8 mouse cellular contexts compared by ENCODE assay signal in genomic region chr13:67500084-67500719, GRCm38 (mm10). TPM values are rescaled to one million over a fixed set of nuclear protein-coding genes. Genes with fewer than 3 reads are reported as not detected.
DNase-seq lines count a peak whose midpoint lies in the region; ATAC-seq and TF ChIP-seq lines count a peak whose summit lies in the region.

Gene Zfp58 (minus strand): TSS chr13:67500555.

- peak within 1 kb of the TSS; percentile 75 for H3K4me2 ChIP-seq in heart, embryonic 11.5 days
- peak within 1 kb of the TSS; percentile 67 for H3K4me2 ChIP-seq in kidney, embryonic 16.5 days (replicated peaks; ENCODE audit: low read depth, low read length)
- H3K4me2 ChIP-seq in myocyte (ENCODE audit: low read depth), result peak within 1 kb of the TSS; percentile 80

- H3K4me1 ChIP-seq in erythroblast, embryonic 14.5 days (ENCODE audit: control insufficient read depth), result peaks cover 15% of the 10 kb centered on the region
- H3K4me1 ChIP-seq in heart, embryonic 11.5 days (ENCODE audit: control insufficient read depth, insufficient read depth, low read length), result 0 out of 2 replicates have a peak, but pooled peaks cover 3% of the 10 kb centered on the region
- H3K4me1 ChIP-seq in kidney, embryonic 16.5 days (ENCODE audit: insufficient read depth, low read length), result peaks cover 6% of the 10 kb centered on the region
- no peaks in the 10 kb centered on the region for H3K4me1 ChIP-seq in liver, adult 2 months (ENCODE audit: control insufficient read depth, insufficient read depth, low read length)

- no peaks in the 10 kb centered on the region for H3K9me3 ChIP-seq in erythroblast, embryonic 14.5 days (ENCODE audit: control insufficient read depth, low read length)
- no peaks in the 10 kb centered on the region for H3K9me3 ChIP-seq in heart, embryonic 11.5 days (replicated peaks; ENCODE audit: control insufficient read depth, low read length)
- H3K9me3 ChIP-seq in kidney, embryonic 16.5 days (ENCODE audit: low read length), result peaks cover 2% of the 10 kb centered on the region; the same call in 1 of the 2 replicates

- ATAC-seq in heart, embryonic 11.5 days (replicated peaks; ENCODE audit: insufficient number of reproducible peaks, low FRiP score, low TSS enrichment), result peak; percentile 90
- peak; percentile 95 for ATAC-seq in kidney, embryonic 16.5 days (ENCODE audit: low FRiP score, low TSS enrichment)

- peak; percentile 97 for DNase-seq in brain, embryonic 14.5 days (ENCODE audit: low read depth)
- DNase-seq in liver, adult 2 months (ENCODE audit: extremely low read depth, low read depth, low spot score), result peak; percentile 92
- DNase-seq in splenic B cell, adult 2 months (ENCODE audit: low read depth, low spot score), result peak; percentile 87

- H3K36me3 ChIP-seq in C2C12 (ENCODE audit: control insufficient read depth, insufficient read depth) (no peaks in the 10 kb centered on the region), myocyte (ENCODE audit: control insufficient read depth, insufficient read depth) (peaks cover under 1% of the 10 kb centered on the region)
- H3K36me3 ChIP-seq in erythroblast, embryonic 14.5 days (ENCODE audit: control insufficient read depth), result peaks cover 1% of the 10 kb centered on the region
- H3K36me3 ChIP-seq in heart, embryonic 11.5 days (ENCODE audit: control insufficient read depth, insufficient read depth, low read length), result peaks cover 5% of the 10 kb centered on the region; the same call in 1 of the 2 replicates
- H3K36me3 ChIP-seq in kidney, embryonic 16.5 days (ENCODE audit: insufficient read depth, low read length), result peaks cover 6% of the 10 kb centered on the region
- H3K36me3 ChIP-seq in liver, adult 2 months (ENCODE audit: control insufficient read depth, insufficient read depth, low read length), result peaks cover 9% of the 10 kb centered on the region
- no peaks in the 10 kb centered on the region for H3K36me3 ChIP-seq in splenic B cell, adult 2 months (ENCODE audit: control insufficient read depth, insufficient read depth, low read length, poor library complexity, severe bottlenecking)

- peaks cover 5% of the 10 kb centered on the region for H3K79me3 ChIP-seq in C2C12 (ENCODE audit: low read depth)

- no peak for TF ChIP-seq CTCF in C2C12 (IDR thresholded peaks at IDR 0.05; ENCODE audit: control insufficient read depth, insufficient read depth, insufficient read length)
- no peak for TF ChIP-seq CTCF in brain, embryonic 14.5 days (IDR thresholded peaks at IDR 0.05; ENCODE audit: borderline replicate concordance, extremely low read depth, insufficient read depth, insufficient read length)
- no peak for TF ChIP-seq CTCF in liver, adult 2 months (IDR thresholded peaks at IDR 0.05; ENCODE audit: low read depth, low read length)

- TF ChIP-seq POLR2A in brain, embryonic 14.5 days (IDR thresholded peaks at IDR 0.05; ENCODE audit: borderline replicate concordance, extremely low read depth, insufficient read depth, insufficient read length, poor library complexity, severe bottlenecking), result no peak
- no peak for TF ChIP-seq POLR2A in liver, adult 2 months (IDR thresholded peaks at IDR 0.05; ENCODE audit: extremely low read depth, insufficient read depth, low read length)
- peak; percentile 76 for TF ChIP-seq POLR2A in myocyte (IDR thresholded peaks at IDR 0.05; ENCODE audit: insufficient read length, low read depth)

- H3K79me2 ChIP-seq in C2C12 (ENCODE audit: control insufficient read depth, insufficient read depth), result peaks cover 10% of the 10 kb centered on the region
- peaks cover 3% of the 10 kb centered on the region; the same call in 1 of the 2 replicates for H3K79me2 ChIP-seq in liver, adult 2 months (ENCODE audit: control insufficient read depth, insufficient read depth, low read length)
- H3K79me2 ChIP-seq in myocyte (ENCODE audit: control insufficient read depth, insufficient read depth), result no peaks in the 10 kb centered on the region

- H3ac ChIP-seq in C2C12 (ENCODE audit: control insufficient read depth, insufficient read length, low read depth), result peak within 1 kb of the TSS; percentile 88
- peak within 1 kb of the TSS; percentile 61 for H3ac ChIP-seq in myocyte (ENCODE audit: control insufficient read depth, insufficient read length)

- no peaks in the 10 kb centered on the region for H3K27me3 ChIP-seq in C2C12 (ENCODE audit: control insufficient read depth, insufficient read depth, insufficient read length)
- H3K27me3 ChIP-seq in erythroblast, embryonic 14.5 days (ENCODE audit: control insufficient read depth), result no peaks in the 10 kb centered on the region
- H3K27me3 ChIP-seq in heart, embryonic 11.5 days (ENCODE audit: control insufficient read depth, insufficient read depth, low read length), result no peaks in the 10 kb centered on the region
- no peaks in the 10 kb centered on the region for H3K27me3 ChIP-seq in kidney, embryonic 16.5 days (ENCODE audit: insufficient read depth, low read length)
- H3K27me3 ChIP-seq in liver, adult 2 months (ENCODE audit: control insufficient read depth, insufficient read depth, low read length), result no peaks in the 10 kb centered on the region
- no peaks in the 10 kb centered on the region for H3K27me3 ChIP-seq in myocyte (ENCODE audit: control insufficient read depth, insufficient read depth, insufficient read length)
- no peaks in the 10 kb centered on the region for H3K27me3 ChIP-seq in splenic B cell, adult 2 months (ENCODE audit: control insufficient read depth, insufficient read depth, low read length, poor library complexity, severe bottlenecking)

- H3K4me3 ChIP-seq in C2C12 (ENCODE audit: insufficient read depth, poor library complexity, severe bottlenecking) (peak within 1 kb of the TSS; percentile 68), myocyte (peak within 1 kb of the TSS; percentile 78)
- H3K4me3 ChIP-seq in erythroblast, embryonic 14.5 days (replicated peaks), result peak within 1 kb of the TSS; percentile 86
- H3K4me3 ChIP-seq in heart, embryonic 11.5 days (ENCODE audit: low read depth, low read length), result peak within 1 kb of the TSS; percentile 69
- peak within 1 kb of the TSS; percentile 87 for H3K4me3 ChIP-seq in kidney, embryonic 16.5 days (ENCODE audit: low read length)
- peak within 1 kb of the TSS; percentile 76 for H3K4me3 ChIP-seq in liver, adult 2 months (ENCODE audit: insufficient read depth, low read depth, low read length)

- peak within 1 kb of the TSS; percentile 31; the same call in 1 of the 2 replicates for H3K27ac ChIP-seq in heart, embryonic 11.5 days (ENCODE audit: low read depth, low read length)
- peak within 1 kb of the TSS; percentile 62 for H3K27ac ChIP-seq in kidney, embryonic 16.5 days (ENCODE audit: low read length)
- H3K27ac ChIP-seq in liver, adult 2 months (replicated peaks; ENCODE audit: insufficient read depth, low read depth, low read length), result peak within 1 kb of the TSS; percentile 9; the same call in 1 of the 2 replicates

- WGBS in heart, embryonic 11.5 days (ENCODE audit: insufficient replicate concordance), result 1% methylated on average over 22 of the region's 22 CpGs
- under 1% methylated on average over 22 of the region's 22 CpGs for WGBS in kidney, embryonic 16.5 days
- under 1% methylated on average over 22 of the region's 22 CpGs for WGBS in liver, adult 2 months

- H3K9ac ChIP-seq in heart, embryonic 11.5 days (ENCODE audit: low read depth, low read length), result peak within 1 kb of the TSS; percentile 74
- peak within 1 kb of the TSS; percentile 82 for H3K9ac ChIP-seq in kidney, embryonic 16.5 days (replicated peaks; ENCODE audit: low read length)
- peak within 1 kb of the TSS; percentile 68 for H3K9ac ChIP-seq in liver, adult 2 months (ENCODE audit: low read depth, low read length)

TF ChIP-seq in C2C12, 6 proteins besides CTCF, POLR2A, EP300 and RAD21:
- TF ChIP-seq MYOG (IDR thresholded peaks at IDR 0.05; ENCODE audit: control insufficient read depth, extremely low read depth, insufficient read length) (no peak), CEBPB (IDR thresholded peaks at IDR 0.05; ENCODE audit: low read depth) (peak; percentile 33), MYOD1 (IDR thresholded peaks at IDR 0.05; ENCODE audit: control insufficient read depth, insufficient read length, low read depth) (no peak)
TF ChIP-seq in C2C12: peak in this region for 1.

TF ChIP-seq in myocyte, 11 proteins besides CTCF, POLR2A, EP300 and RAD21:
- TF ChIP-seq POLR2AphosphoS2 (IDR thresholded peaks at IDR 0.05; ENCODE audit: insufficient read length, low read depth) (peak; percentile 70), SRF (IDR thresholded peaks at IDR 0.05; ENCODE audit: control insufficient read depth, insufficient read length, low read depth) (peak; percentile 14), REST (IDR thresholded peaks at IDR 0.05; ENCODE audit: insufficient read depth, insufficient read length) (no peak), E2F4 (IDR thresholded peaks at IDR 0.05; ENCODE audit: insufficient read depth) (no peak)
TF ChIP-seq in myocyte: peak in this region for 2.

RNA-seq across cellular contexts. Expression of gene Zfp58, which starts in this region (rescaled TPM):
- polyA plus RNA-seq in C2C12 (2012; fragmentation: generic; extraction: Trizol) (1.3 TPM), myocyte (2012; fragmentation: generic; extraction: Trizol) (1.6 TPM)
- 5.4 and 5.6 TPM in 2 replicates for polyA plus RNA-seq in brain, embryonic 14.5 days (2012; rRNA removed)
- 0.02 TPM in 1 of 2 replicates, not detected in the other for polyA plus RNA-seq in erythroblast, embryonic 14.5 days (2012)
- polyA plus RNA-seq in heart, embryonic 11.5 days (2014; fragmentation: Nextera tagmentation; extraction: Ambion mirVana), result 9.3 and 10.7 TPM in 2 replicates
- polyA plus RNA-seq in kidney, embryonic 16.5 days (2015; fragmentation: Nextera tagmentation; extraction: Ambion mirVana), result 14.4 and 15.2 TPM in 2 replicates
- 3.8 and 5.2 TPM in 2 replicates for total RNA-seq in liver, adult 2 months (2014; rRNA removed)
- polyA plus RNA-seq in liver, adult 2 months (2012; rRNA removed), result 0.56 and 0.68 TPM in 2 replicates

Comparison
In these comparisons a context has a peak if more than half of its experiments do, and no peak if none do; other contexts are left out.
1. Peak in every context shown above with its lines: DNase-seq, ATAC-seq, H3K4me3 ChIP-seq and H3K27ac ChIP-seq.
2. H3K27ac ChIP-seq: peak in every context shown above with its lines; median percentile 62 in kidney, embryonic 16.5 days; 31 in heart, embryonic 11.5 days; 9 in liver, adult 2 months.